Mouse (Mus musculus): ENCODE measurements around the gene Gna13.

DNA sequence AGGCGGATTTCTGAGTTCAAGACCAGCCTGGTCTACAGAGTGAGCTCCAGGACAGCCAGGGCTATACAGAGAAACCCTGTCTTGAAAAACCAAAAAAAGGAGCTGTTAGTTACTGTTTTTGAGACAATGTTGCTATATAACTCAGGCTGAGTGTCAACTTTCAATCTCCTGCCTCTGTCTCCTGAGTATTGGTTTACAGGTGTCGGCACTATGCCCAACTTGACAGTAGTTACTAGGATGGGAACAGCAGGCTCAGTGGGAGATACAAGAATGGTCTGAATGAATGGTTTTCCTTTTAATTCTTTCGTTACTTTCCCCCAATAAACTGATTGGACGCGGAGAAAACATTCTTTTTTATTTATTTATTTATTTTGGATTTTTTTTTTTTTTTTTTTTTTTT, 64.7 kb downstream of the Gna13 start:
- TF ChIP-seq CTCF (IDR thresholded peaks at IDR 0.05; ENCODE audit: low read depth, low read length) (no peak), TAL1 (conservative IDR thresholded peaks at IDR 0.05; ENCODE audit: low read depth, low read length) (no peak)

All from G1E (cell line).